Mouse (Mus musculus) cerebellum, adult 2 months (tissue): ENCODE measurements around the gene Rnf157.

Experiments used
- CTCF ChIP-seq: fragments of 200-500 bp; IDR thresholded peaks from 2 replicates; pipeline ENCODE4 v1.5.1; 2011; ENCODE audit warnings: low read depth, mild to moderate bottlenecking, control low read depth, low read length, moderate library complexity, borderline replicate concordance; ENCODE audit not compliant: insufficient read depth
- POLR2A ChIP-seq: fragments of 200-500 bp; IDR thresholded peaks from 2 replicates; pipeline ENCODE4 v1.6.1; 2011; ENCODE audit warnings: low read length, control low read depth, borderline replicate concordance; ENCODE audit not compliant: insufficient read depth

- TF ChIP-seq POLR2A (no peak), CTCF (no peak)
These were observed 6.6 kb downstream of the Rnf157 start for GRCm38 (mm10) chr11:116406231-116406728.
